Mouse (Mus musculus) heart, postnatal 0 days (tissue): ENCODE data around the gene Med19.

Experiments used
- CTCF ChIP-seq: IDR thresholded peaks from 2 replicates; pipeline ENCODE4 v1.5.1; 2016; ENCODE audit warnings: antibody characterized with exemption, control low read depth, low read depth
- EP300 ChIP-seq: IDR thresholded peaks from 2 replicates; pipeline ENCODE4 v1.6.1; 2016; ENCODE audit warnings: antibody characterized with exemption, low read depth

DNA sequence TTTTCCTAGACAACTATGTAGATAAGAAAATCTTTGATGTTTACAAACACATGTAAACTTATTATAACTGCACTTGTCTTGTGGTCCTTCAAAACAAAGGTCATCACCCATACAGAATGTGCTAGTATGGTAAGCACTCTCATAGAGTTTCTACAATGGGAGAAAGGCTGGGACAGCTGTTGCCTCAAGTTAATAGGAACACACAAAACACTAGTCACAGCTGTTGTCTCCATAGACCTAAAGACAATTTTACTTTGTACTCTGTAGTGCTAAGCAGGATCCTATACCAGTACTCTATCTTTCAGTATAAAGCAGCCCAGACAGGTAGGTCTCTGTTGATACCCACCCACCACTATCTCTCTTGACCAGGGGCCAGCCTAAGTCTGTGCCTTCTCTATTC is 37.4 kb upstream of the Med19 start:
- TF ChIP-seq EP300 (no peak), CTCF (no peak)
